Mouse (Mus musculus) hindbrain, embryonic 16.5 days (tissue): ENCODE data around the gene Gpr33. TPM values are rescaled to one million over a fixed set of nuclear protein-coding genes. Genes with fewer than 3 reads are reported as not detected.

Experiments used
- ATAC-seq: fragments of 200-750 bp; cut with Nextera tagmentation; 2 replicates; pipeline ENCODE4 v1.8.0; 2017; ENCODE audit warnings: moderate TSS enrichment, moderate library complexity
- H3K27ac ChIP-seq: fragments of 300-500 bp; sonication (generic); 2 replicates; pipeline ENCODE4 v1.5.1; 2014; ENCODE audit warnings: low read depth, mild to moderate bottlenecking, control low read depth, low read length, moderate library complexity
- H3K27me3 ChIP-seq: fragments of 300-500 bp; sonication (generic); replicated peaks from 2 replicates; pipeline ENCODE4 v1.6.1; 2014; ENCODE audit warnings: low read length; ENCODE audit not compliant: control insufficient read depth, insufficient read depth
- H3K36me3 ChIP-seq: fragments of 300-500 bp; sonication (generic); 2 replicates; pipeline ENCODE4 v1.6.1; 2014; ENCODE audit warnings: mild to moderate bottlenecking, low read length, moderate library complexity, mixed read lengths; ENCODE audit not compliant: control insufficient read depth, insufficient read depth
- H3K4me1 ChIP-seq: fragments of 300-500 bp; sonication (generic); 2 replicates; pipeline ENCODE4 v1.6.1; 2014; ENCODE audit warnings: low read depth, low read length; ENCODE audit not compliant: control insufficient read depth, insufficient read depth
- H3K4me2 ChIP-seq: fragments of 300-500 bp; sonication (generic); 2 replicates; pipeline ENCODE4 v1.6.1; 2014; ENCODE audit warnings: mild to moderate bottlenecking, low read length, control low read depth, moderate library complexity
- H3K4me3 ChIP-seq: fragments of 300-500 bp; sonication (generic); 2 replicates; pipeline ENCODE4 v1.5.1; 2014; ENCODE audit warnings: mild to moderate bottlenecking, low read length, control low read depth, moderate library complexity
- H3K9ac ChIP-seq: fragments of 300-500 bp; sonication (generic); 2 replicates; pipeline ENCODE4 v1.6.1; 2014; ENCODE audit warnings: low read depth, mild to moderate bottlenecking, control low read depth, low read length, moderate library complexity
- H3K9me3 ChIP-seq: fragments of 300-500 bp; sonication (generic); 2 replicates; pipeline ENCODE4 v1.6.1; 2014; ENCODE audit warnings: mild to moderate bottlenecking, low read length, moderate library complexity; ENCODE audit not compliant: control insufficient read depth
- WGBS: fragments of 180-500 bp; shearing (Covaris S2); extraction: QIAGEN DNeasy Blood & Tissue Kit; methylation state at CpG from one replicate; pipeline ENCODE4 v1.1.7; 2014; 5-methylcytosine and 5-hydroxymethylcytosine counted together
- polyA plus RNA-seq: library from polyadenylated mRNA; unstranded; fragments of >200 nt; fragmentation: Nextera tagmentation; extraction: Ambion mirVana; gene quantifications from 2 replicates; pipeline ENCODE4 v1.2.1, GENCODE M21; 2015

The Gpr33 gene
- not detected in 2 replicates for polyA plus RNA-seq

DNA sequence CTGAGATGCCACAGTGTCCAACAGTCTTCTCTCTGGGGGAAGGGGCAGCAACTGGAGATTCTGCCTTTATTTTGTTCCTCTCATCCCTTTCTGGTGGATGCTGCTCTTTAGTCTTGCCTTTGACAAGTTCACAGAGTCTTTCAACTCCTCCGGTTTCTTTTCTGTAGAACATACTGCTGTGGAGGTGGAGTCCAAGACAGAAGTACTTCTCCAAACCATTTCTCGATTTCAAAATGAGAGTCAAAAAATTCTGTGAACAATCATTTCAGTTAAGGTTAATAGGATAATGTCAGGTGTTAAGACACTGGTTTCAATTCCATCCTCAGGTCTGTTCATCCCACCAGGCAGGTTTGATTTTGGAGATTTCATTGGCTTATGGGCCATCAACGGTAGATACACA lies at the start of gene Gpr33:
TSS of gene Gpr33 (minus strand) at position 101 of the 400 bp plus-strand sequence.
- H3K27me3 ChIP-seq: no peaks in the 10 kb centered on the region
- H3K9me3 ChIP-seq: no peaks in the 10 kb centered on the region
- H3K9ac ChIP-seq: no peak within 1 kb of the TSS
- ATAC-seq: no peak
- no peaks in the 10 kb centered on the region for H3K36me3 ChIP-seq
- no peak within 1 kb of the TSS for H3K4me3 ChIP-seq
- no peak within 1 kb of the TSS for H3K4me2 ChIP-seq
- H3K27ac ChIP-seq: no peak within 1 kb of the TSS
- 98% methylated on average over 3 of the region's 3 CpGs for WGBS
- no peaks in the 10 kb centered on the region for H3K4me1 ChIP-seq

DNA sequence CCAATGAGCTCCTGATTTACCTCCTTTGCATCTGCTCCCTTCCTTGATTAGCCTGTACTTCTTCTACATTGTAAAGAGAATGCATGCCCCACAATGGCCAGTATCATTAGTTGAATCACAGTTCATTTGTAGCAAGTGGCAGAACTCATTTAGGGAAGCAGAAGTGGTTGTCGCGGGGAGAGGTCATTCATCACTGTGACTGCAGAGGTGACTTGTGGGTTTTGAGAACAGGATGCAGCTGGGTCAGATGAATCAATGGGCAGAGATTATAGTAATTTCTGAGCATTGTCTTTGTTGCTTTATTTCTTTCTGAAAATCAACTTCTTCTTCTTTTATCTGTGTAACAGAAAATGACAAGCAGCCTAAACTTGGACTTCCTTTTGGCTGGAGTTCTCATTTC lies 21.5 kb upstream of the Gpr33 start:
- Histone ChIP-seq H3K4me2 (no peak overlapping the region), H3K36me3 (no peaks in the 10 kb centered on the region), H3K4me1 (no peaks in the 10 kb centered on the region), H3K27me3 (no peaks in the 10 kb centered on the region), H3K4me3 (no peak overlapping the region), H3K9ac (no peak overlapping the region), H3K9me3 (no peaks in the 10 kb centered on the region; the same call in 1 of the 2 replicates), H3K27ac (no peak overlapping the region)
- WGBS: 61% methylated on average over 2 of the region's 2 CpGs
- ATAC-seq: no peak

GRCm38 (mm10) chr12:52046371-52046770 lies 18.5 kb upstream of the Gpr33 start:
- Histone ChIP-seq H3K4me2 (no peak overlapping the region), H3K4me1 (no peaks in the 10 kb centered on the region), H3K9ac (no peak overlapping the region), H3K36me3 (no peaks in the 10 kb centered on the region), H3K27me3 (no peaks in the 10 kb centered on the region), H3K27ac (no peak overlapping the region), H3K9me3 (no peaks in the 10 kb centered on the region; the same call in 1 of the 2 replicates), H3K4me3 (no peak overlapping the region)
- WGBS: 91% methylated on average over 4 of the region's 4 CpGs
- ATAC-seq: no peak

GRCm38 (mm10) chr12:52042818-52043336 lies 15.0 kb upstream of the Gpr33 start:
- Histone ChIP-seq H3K4me2 (no peak overlapping the region), H3K27me3 (no peaks in the 10 kb centered on the region), H3K27ac (no peak overlapping the region), H3K4me1 (no peaks in the 10 kb centered on the region), H3K9me3 (no peaks in the 10 kb centered on the region), H3K4me3 (no peak overlapping the region), H3K9ac (no peak overlapping the region), H3K36me3 (no peaks in the 10 kb centered on the region)
- 68% methylated on average over 10 of the region's 10 CpGs for WGBS
- ATAC-seq: no peak

- H3K4me3 ChIP-seq: no peak overlapping the region
- H3K9ac ChIP-seq: no peak overlapping the region
- H3K9me3 ChIP-seq: no peaks in the 10 kb centered on the region
- H3K4me1 ChIP-seq: no peaks in the 10 kb centered on the region
- peak; percentile 76 for ATAC-seq
- no peak overlapping the region for H3K4me2 ChIP-seq
- no peaks in the 10 kb centered on the region for H3K36me3 ChIP-seq
- 55% methylated on average over 3 of the region's 3 CpGs for WGBS
- H3K27me3 ChIP-seq: no peaks in the 10 kb centered on the region
- H3K27ac ChIP-seq: no peak overlapping the region
These were observed 10.5 kb upstream of the Gpr33 start for GRCm38 (mm10) chr12:52038352-52038751.

DNA sequence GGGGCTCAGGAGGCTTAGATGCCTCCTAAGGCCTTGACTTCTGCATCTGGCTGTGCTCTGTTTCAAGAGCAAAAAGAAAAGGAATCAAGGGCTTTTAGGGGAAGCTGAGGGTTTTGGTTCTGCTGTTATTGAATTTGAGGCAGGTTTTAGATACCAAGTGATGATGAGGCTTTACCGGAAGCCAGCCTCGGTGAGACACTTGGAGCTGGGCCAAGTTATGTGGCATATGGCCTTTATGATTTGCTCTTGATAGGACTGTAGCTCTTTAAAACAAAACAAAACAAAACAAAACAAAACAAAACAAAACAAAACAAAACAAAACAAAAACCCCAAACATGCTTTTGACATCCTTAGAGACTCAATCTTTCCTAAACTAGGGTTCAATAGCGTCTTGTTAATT lies 7.1 kb upstream of the Gpr33 start:
- H3K4me1 ChIP-seq: no peaks in the 10 kb centered on the region
- no peaks in the 10 kb centered on the region for H3K9me3 ChIP-seq
- 78% methylated on average over 3 of the region's 3 CpGs for WGBS
- H3K27me3 ChIP-seq: no peaks in the 10 kb centered on the region
- H3K4me2 ChIP-seq: no peak overlapping the region
- H3K27ac ChIP-seq: no peak overlapping the region
- H3K9ac ChIP-seq: no peak overlapping the region
- no peak overlapping the region for H3K4me3 ChIP-seq
- ATAC-seq: no peak
- no peaks in the 10 kb centered on the region for H3K36me3 ChIP-seq

DNA sequence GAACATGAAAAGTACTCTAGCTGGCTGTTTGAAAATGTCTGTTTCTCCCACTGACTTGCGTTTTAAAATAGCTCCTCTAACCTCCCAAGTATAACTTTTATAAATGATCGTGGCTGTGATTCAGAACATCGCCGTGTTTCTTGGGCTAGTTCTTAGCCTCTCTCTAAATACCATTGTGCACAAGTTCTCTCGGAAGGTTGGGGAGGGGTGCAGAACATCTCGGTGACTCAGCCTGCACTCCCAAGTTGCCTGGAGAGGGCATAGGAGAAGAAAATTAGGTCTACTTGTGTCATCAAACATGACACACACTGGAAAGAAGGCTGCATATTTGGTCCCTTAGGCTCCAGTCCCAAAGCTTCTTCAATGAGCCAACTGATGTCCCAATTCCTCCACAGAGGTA lies 4.4 kb upstream of the Gpr33 start:
- H3K4me2 ChIP-seq: no peak overlapping the region
- WGBS: 93% methylated on average over 6 of the region's 6 CpGs
- no peak overlapping the region for H3K9ac ChIP-seq
- H3K27me3 ChIP-seq: no peaks in the 10 kb centered on the region
- no peaks in the 10 kb centered on the region for H3K36me3 ChIP-seq
- H3K9me3 ChIP-seq: no peaks in the 10 kb centered on the region
- no peak overlapping the region for H3K27ac ChIP-seq
- no peaks in the 10 kb centered on the region for H3K4me1 ChIP-seq
- no peak overlapping the region for H3K4me3 ChIP-seq
- no peak for ATAC-seq

GRCm38 (mm10) chr12:52014494-52015029 lies 13.3 kb downstream of the Gpr33 start:
- Histone ChIP-seq H3K9ac (no peak overlapping the region), H3K27ac (no peak overlapping the region), H3K4me3 (no peak overlapping the region), H3K36me3 (no peaks in the 10 kb centered on the region), H3K9me3 (no peaks in the 10 kb centered on the region), H3K4me2 (no peak overlapping the region), H3K4me1 (no peaks in the 10 kb centered on the region; the same call in 1 of the 2 replicates), H3K27me3 (no peaks in the 10 kb centered on the region)
- no peak for ATAC-seq
- WGBS: 93% methylated on average over 7 of the region's 7 CpGs

- no peak overlapping the region for H3K9ac ChIP-seq
- H3K27me3 ChIP-seq: no peaks in the 10 kb centered on the region
- no peak overlapping the region for H3K4me3 ChIP-seq
- no peak overlapping the region for H3K27ac ChIP-seq
- H3K9me3 ChIP-seq: no peaks in the 10 kb centered on the region
- H3K4me1 ChIP-seq: no peaks in the 10 kb centered on the region; the same call in 1 of the 2 replicates
- 90% methylated on average over 11 of the region's 11 CpGs for WGBS
- no peaks in the 10 kb centered on the region for H3K36me3 ChIP-seq
- ATAC-seq: no peak
- no peak overlapping the region for H3K4me2 ChIP-seq
These were observed 13.8 kb downstream of the Gpr33 start for GRCm38 (mm10) chr12:52014044-52014443.
